Mouse (Mus musculus): ENCODE measurements around the gene Foxj3.
"Not testable (repeated sequence)": the region's sequence is repeated elsewhere in the genome, so short reads cannot be mapped to it uniquely, and the experiment has no call there.

Foxj3 gene

GRCm38 (mm10) chr4:119536615-119537014 is at the start of gene Foxj3:
TSS of gene Foxj3 (plus strand) at chr4:119537004.
- DNase-seq (ENCODE audit: low spot score in 2 of 2) = not testable (repeated sequence)

- no peak for DNase-seq (ENCODE audit: low spot score in 2 of 2)
Observed at GRCm38 (mm10) chr4:119489666-119490065, 47.1 kb upstream of the Foxj3 start.

GRCm38 (mm10) chr4:119490806-119491205 is 46.0 kb upstream of the Foxj3 start:
- DNase-seq (ENCODE audit: low spot score in 2 of 2) = no peak

- peak; percentile 6 to 44 for DNase-seq (ENCODE audit: low spot score in 2 of 2)
Observed at GRCm38 (mm10) chr4:119492291-119492932, 44.4 kb upstream of the Foxj3 start, which contains the start of gene Rimkla. TSS of gene Rimkla (minus strand) at chr4:119492628.

- no peak for DNase-seq (ENCODE audit: low spot score in 2 of 2)
Observed at GRCm38 (mm10) chr4:119492933-119493327, 43.9 kb upstream of the Foxj3 start.

GRCm38 (mm10) chr4:119498319-119498848 is 38.4 kb upstream of the Foxj3 start:
- DNase-seq (ENCODE audit: low spot score in 2 of 2) = no peak

- no peak for DNase-seq (ENCODE audit: low spot score in 2 of 2)
Observed at GRCm38 (mm10) chr4:119511591-119511990, 25.2 kb upstream of the Foxj3 start.

- DNase-seq (ENCODE audit: low spot score in 2 of 2) = no peak
Observed at GRCm38 (mm10) chr4:119512731-119513141, 24.1 kb upstream of the Foxj3 start.

- DNase-seq (ENCODE audit: low spot score in 2 of 2) = no peak
Observed at GRCm38 (mm10) chr4:119523575-119523974, 13.2 kb upstream of the Foxj3 start.

- DNase-seq (ENCODE audit: low spot score in 2 of 2) = no peak
Observed at GRCm38 (mm10) chr4:119524010-119524409, 12.8 kb upstream of the Foxj3 start.

GRCm38 (mm10) chr4:119524466-119524865 is 12.3 kb upstream of the Foxj3 start:
- DNase-seq (ENCODE audit: low spot score in 2 of 2) = no peak

- DNase-seq (ENCODE audit: low spot score in 2 of 2) = no peak
Observed at GRCm38 (mm10) chr4:119526329-119526845, 10.4 kb upstream of the Foxj3 start.

- no peak for DNase-seq (ENCODE audit: low spot score in 2 of 2)
Observed at GRCm38 (mm10) chr4:119531813-119532212, 5.0 kb upstream of the Foxj3 start.

- DNase-seq (ENCODE audit: low spot score in 2 of 2) = no peak
Observed at GRCm38 (mm10) chr4:119535103-119535502, 1.7 kb upstream of the Foxj3 start.

- no peak for DNase-seq (ENCODE audit: low spot score in 2 of 2)
Observed at GRCm38 (mm10) chr4:119537436-119537835, 632 bp downstream of the Foxj3 start.

- peak; percentile 91 to 94 for DNase-seq (ENCODE audit: low spot score in 2 of 2)
Observed at GRCm38 (mm10) chr4:119539031-119539824, 2.4 kb downstream of the Foxj3 start, which contains the start of gene Frg2f1. TSS of gene Frg2f1 (minus strand) at chr4:119539529.

- peak; percentile 13 to 26 for DNase-seq (ENCODE audit: low spot score in 2 of 2)
Observed at GRCm38 (mm10) chr4:119539836-119540532, 3.2 kb downstream of the Foxj3 start.

GRCm38 (mm10) chr4:119540533-119540890 is 3.7 kb downstream of the Foxj3 start:
- no peak for DNase-seq (ENCODE audit: low spot score in 2 of 2)

- no peak for DNase-seq (ENCODE audit: low spot score in 2 of 2)
Observed at GRCm38 (mm10) chr4:119550864-119551263, 14.1 kb downstream of the Foxj3 start.

GRCm38 (mm10) chr4:119555466-119555865 is 18.7 kb downstream of the Foxj3 start:
- no peak for DNase-seq (ENCODE audit: low spot score in 2 of 2)

- no peak for DNase-seq (ENCODE audit: low spot score in 2 of 2)
Observed at GRCm38 (mm10) chr4:119563136-119563535, 26.3 kb downstream of the Foxj3 start.

- DNase-seq (ENCODE audit: low spot score in 2 of 2) = no peak
Observed at GRCm38 (mm10) chr4:119566322-119566835, 29.6 kb downstream of the Foxj3 start.
